ENCODE assay signal across 1 mouse cellular context in genomic region chr5:140944382-140945125, GRCm38 (mm10).
TF ChIP-seq lines count a peak whose summit lies in the region.

No protein-coding gene starts in this region.

TF ChIP-seq in CH12.LX, 34 proteins besides CTCF, POLR2A, EP300 and RAD21 (continued from another document):
- TF ChIP-seq USF2 (conservative IDR thresholded peaks at IDR 0.05; ENCODE audit: low read depth, low read length) (no peak), MEF2A (IDR thresholded peaks at IDR 0.05; ENCODE audit: borderline replicate concordance, low read depth, low read length) (peak; percentile 86), NELFE (IDR thresholded peaks at IDR 0.05; ENCODE audit: low read depth, low read length) (no peak), ZC3H11A (IDR thresholded peaks at IDR 0.05; ENCODE audit: low read depth, low read length) (no peak), TBP (conservative IDR thresholded peaks at IDR 0.05; ENCODE audit: low read depth, low read length) (no peak)
